Mouse (Mus musculus) thymus, adult 2 months (tissue): Measurements from ENCODE around the gene Helq.

ENCODE experiments used
- CTCF ChIP-seq: fragments of 200-500 bp; IDR thresholded peaks from 2 replicates; pipeline ENCODE4 v1.5.1; 2012; ENCODE audit warnings: mild to moderate bottlenecking, control low read depth, low read length, moderate library complexity, borderline replicate concordance; ENCODE audit not compliant: control insufficient read depth, poor library complexity, insufficient read depth; ENCODE audit errors: extremely low read depth
- POLR2A ChIP-seq: fragments of 200-500 bp; IDR thresholded peaks from 2 replicates; pipeline ENCODE4 v1.6.1; 2012; ENCODE audit warnings: mild to moderate bottlenecking, low read length, control low read depth, moderate library complexity; ENCODE audit not compliant: control insufficient read depth, poor library complexity, insufficient read depth; ENCODE audit errors: extremely low read depth

DNA sequence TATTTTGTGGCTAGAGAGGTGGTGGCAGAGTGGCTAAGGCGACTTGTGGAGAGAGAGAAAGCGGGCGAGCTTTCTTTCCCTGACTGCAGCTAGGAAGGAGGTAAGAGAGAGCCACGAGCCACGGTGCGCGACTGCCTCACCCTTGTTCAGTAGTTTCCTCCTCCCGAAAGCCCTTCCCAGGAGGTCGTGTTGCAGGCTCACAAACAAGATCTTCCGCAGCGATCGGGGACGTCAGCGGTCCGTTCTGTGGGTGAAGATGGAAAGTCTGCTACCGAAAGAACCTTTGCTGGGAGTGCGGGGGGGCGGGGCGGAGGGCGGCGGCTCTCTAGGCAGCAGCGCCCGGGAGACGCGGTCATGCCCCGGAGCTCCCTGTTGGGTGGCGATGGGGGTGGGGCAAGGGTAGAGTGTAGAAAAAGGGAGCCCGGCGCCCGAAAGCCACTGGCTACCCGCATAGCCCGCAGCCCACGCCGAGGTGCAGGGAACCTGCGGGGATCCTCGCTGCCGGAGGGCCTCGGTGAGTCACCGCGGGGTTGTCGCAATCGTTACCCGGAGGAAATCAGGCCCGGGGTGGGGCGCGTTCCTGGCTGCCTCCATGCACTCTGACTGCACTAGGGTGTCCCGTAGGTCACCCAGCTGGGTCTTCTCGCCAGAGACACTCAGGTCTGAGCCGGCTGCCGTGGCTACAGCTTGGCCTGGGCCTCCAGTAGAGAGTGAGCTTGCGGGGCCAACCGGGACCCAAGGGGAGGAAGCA, 47.6 kb upstream of the Helq start:
- TF ChIP-seq POLR2A: no peak
- TF ChIP-seq CTCF: no peak
